Mouse (Mus musculus) gastrocnemius, adult 2 months (tissue): ENCODE results near the gene Commd1. TPM values are rescaled to one million over a fixed set of nuclear protein-coding genes. Genes with fewer than 3 reads are reported as not detected.

Experiments used
- DNase-seq: peaks from one replicate; pipeline ENCODE4 v3.0.0; 2022
- H3K27ac ChIP-seq: fragments of 200-600 bp; 2 replicates; pipeline ENCODE4 v1.8.1; 2022; ENCODE audit warnings: mild to moderate bottlenecking
- H3K4me3 ChIP-seq: fragments of 200-600 bp; 2 replicates; pipeline ENCODE4 v1.8.1; 2022; ENCODE audit warnings: mild to moderate bottlenecking, moderate library complexity
- CTCF ChIP-seq: fragments of 200-600 bp; IDR thresholded peaks from 2 replicates; pipeline ENCODE4 v1.8.1; 2022; ENCODE audit warnings: antibody characterized with exemption, mild to moderate bottlenecking, moderate library complexity
- intact Hi-C: fragments of 180-260 bp; cut with DNase I; formaldehyde crosslinking; loops from one replicate; pipeline ENCODE4 v1.15.1; 2025
- total RNA-seq, 2 experiments: library from RNA; stranded (reverse); gene quantifications; 2 replicates each; pipeline ENCODE4 v1.2.3; 2021

Gene Commd1
- total RNA-seq, 2 experiments from 2014 or later = 89.3 to 105 TPM

- Histone ChIP-seq H3K27ac (peak overlapping the region; percentile 55), H3K4me3 (no peak overlapping the region)
- TF ChIP-seq CTCF = no peak
- intact Hi-C loops = no loop called here
- peak; percentile 44 for DNase-seq
These were observed 134.2 kb downstream of the Commd1 start for GRCm38 (mm10) chr11:22847732-22848648.

- TF ChIP-seq CTCF = no peak
- intact Hi-C loops = no loop called here
- H3K27ac ChIP-seq = peak overlapping the region; percentile 17; the same call in 1 of the 2 replicates
- no peak overlapping the region for H3K4me3 ChIP-seq
- no peak for DNase-seq
These were observed 135.0 kb downstream of the Commd1 start for GRCm38 (mm10) chr11:22846960-22847731.

Other genes with a start within 250 kb of the Commd1 start
- 1 to 10 TPM; 1.6 to 2.1 TPM for gene B3gnt2, start 121.4 kb downstream of the Commd1 start, total RNA-seq
- gene Zrsr1, start 10.4 kb downstream of the Commd1 start, total RNA-seq = 10 to 100 TPM; 20.7 to 20.9 TPM
- 1 to 10 TPM; 1.8 to 2.1 TPM for gene Gm28048, start 292 bp downstream of the Commd1 start, total RNA-seq
- gene Cct4, start 8.1 kb upstream of the Commd1 start, total RNA-seq = 100 to 1,000 TPM in 1 of 2 experiments, 10 to 100 TPM in 1; 99.6 to 110 TPM
- 1 to 10 TPM; 1.9 to 3.0 TPM for gene Fam161a, start 25.1 kb upstream of the Commd1 start, total RNA-seq